Mouse (Mus musculus) neural tube, postnatal 0 days (tissue): ENCODE results near the gene Myom3. TPM values are rescaled to one million over a fixed set of nuclear protein-coding genes. Genes with fewer than 3 reads are reported as not detected.

Experiments used
- polyA plus RNA-seq: library from polyadenylated mRNA; unstranded; fragments of >200 nt; fragmentation: Nextera tagmentation; extraction: Ambion mirVana; gene quantifications from 2 replicates; pipeline ENCODE4 v1.2.1, GENCODE M21; 2015

Gene Myom3
- polyA plus RNA-seq, result 1.5 and 1.7 TPM in 2 replicates

DNA sequence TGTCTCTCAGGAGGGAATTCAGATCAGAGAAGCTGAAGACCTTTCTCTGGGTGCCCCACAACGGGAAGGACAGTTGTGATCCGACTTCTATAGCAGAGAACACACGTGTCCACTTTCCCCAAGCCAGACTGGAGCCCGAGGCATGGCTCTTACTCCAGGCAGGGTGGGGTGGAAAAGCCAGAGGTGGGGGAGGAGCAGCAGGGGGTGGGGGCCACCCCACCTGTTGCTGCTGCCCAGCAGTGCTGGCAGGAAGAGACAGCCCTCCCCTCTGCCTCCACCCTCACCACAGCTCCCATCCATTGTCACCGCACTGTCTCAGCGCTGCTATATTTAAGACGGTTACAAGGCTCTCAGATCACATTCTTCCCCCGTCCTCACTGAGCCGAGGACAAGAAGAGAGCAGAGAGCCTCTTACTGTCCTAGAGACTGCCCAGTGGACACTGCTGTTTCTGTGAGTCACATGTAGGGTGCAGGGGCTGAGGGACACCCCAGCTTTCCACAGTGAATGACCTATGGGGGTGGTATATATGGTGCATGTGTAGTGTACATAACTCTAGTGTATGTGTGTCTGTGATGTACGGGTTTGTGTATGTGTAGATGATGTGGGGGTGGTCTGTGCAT is at the start of gene Myom3:
Gene Myom3 (plus strand): TSS at position 360 of the 621 bp plus-strand sequence.

DNA sequence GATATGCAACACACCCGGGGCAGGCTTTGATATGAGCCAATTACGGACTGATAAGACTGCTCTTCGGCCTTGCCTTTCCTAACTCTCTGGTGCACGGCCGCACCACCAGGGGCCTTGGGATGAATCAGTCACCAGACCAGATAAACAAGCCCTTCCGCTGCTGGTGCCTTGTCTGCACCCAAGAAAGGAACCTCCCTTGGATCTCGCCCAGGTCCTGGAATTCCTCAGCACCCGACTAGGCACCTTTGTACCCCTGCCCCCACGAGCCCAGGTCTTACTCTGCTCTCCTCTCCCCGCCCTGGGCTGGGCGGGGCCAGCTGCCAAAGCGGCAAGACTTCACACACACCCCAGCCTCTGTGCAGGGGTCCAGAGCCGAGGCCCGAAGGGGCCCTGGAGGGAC is 31.7 kb upstream of the Myom3 start, which contains the start of gene Il22ra1:
Gene Il22ra1 (plus strand): TSS at position 356 of the 400 bp plus-strand sequence.

DNA sequence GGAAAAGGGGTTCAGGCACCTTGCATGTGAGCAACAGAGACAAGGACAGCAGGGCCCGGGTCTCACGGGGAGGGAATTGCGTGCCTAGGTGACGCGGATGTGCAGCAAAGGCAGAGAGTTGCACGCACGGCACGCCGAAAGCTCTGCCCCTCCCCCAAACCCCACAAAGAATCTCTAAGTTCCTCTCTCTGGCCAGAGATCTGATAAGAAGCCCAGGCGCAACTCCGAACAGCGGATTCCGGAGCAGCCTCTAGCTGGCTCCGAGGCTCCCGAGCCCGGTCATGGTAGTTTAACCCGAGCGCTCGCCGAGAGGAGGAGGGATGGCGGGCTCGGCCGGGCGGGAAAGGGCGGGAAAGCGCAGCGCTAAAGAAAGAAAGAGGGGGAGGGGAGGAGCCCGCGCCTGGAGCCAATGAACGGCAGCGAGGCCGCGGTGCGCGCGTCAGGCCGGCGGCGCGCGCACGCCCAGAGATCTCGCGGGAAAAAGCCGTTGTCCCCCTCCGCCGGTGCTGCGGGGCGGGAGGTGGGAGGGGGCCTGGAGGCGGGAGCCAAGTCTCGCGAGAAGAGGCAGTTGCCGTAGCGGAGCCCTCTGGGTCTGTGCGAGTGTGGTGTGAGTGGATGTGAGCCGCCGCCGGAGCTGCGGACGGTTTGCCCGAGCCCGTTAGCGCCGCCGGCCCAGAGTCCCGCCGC is 96.2 kb downstream of the Myom3 start, which contains the start of gene Srsf10:
Gene Srsf10 (plus strand): TSS at position 212 of the 687 bp plus-strand sequence.

Other genes with a start within 250 kb of the Myom3 start
- gene Grhl3, start 186.1 kb upstream of the Myom3 start, polyA plus RNA-seq, result 1.4 and 1.7 TPM in 2 replicates
- gene Ifnlr1, start 73.4 kb upstream of the Myom3 start, polyA plus RNA-seq, result 0.23 and 0.25 TPM in 2 replicates
- gene Il22ra1, start 31.5 kb upstream of the Myom3 start, polyA plus RNA-seq, result not detected in 2 replicates
- gene Srsf10, start 96.0 kb downstream of the Myom3 start, polyA plus RNA-seq, result 112 and 127 TPM in 2 replicates
- 82.2 and 88.6 TPM in 2 replicates for gene Pnrc2, start 114.1 kb downstream of the Myom3 start, polyA plus RNA-seq
- 0.06 and 0.14 TPM in 2 replicates for gene Cnr2, start 135.7 kb downstream of the Myom3 start, polyA plus RNA-seq
- gene Fuca1, start 161.0 kb downstream of the Myom3 start, polyA plus RNA-seq, result 85.6 and 109 TPM in 2 replicates
- gene Hmgcl, start 186.7 kb downstream of the Myom3 start, polyA plus RNA-seq, result 66.4 and 74.3 TPM in 2 replicates
- gene Gale, start 204.0 kb downstream of the Myom3 start, polyA plus RNA-seq, result 44.5 and 47.9 TPM in 2 replicates
- gene Lypla2, start 212.9 kb downstream of the Myom3 start, polyA plus RNA-seq, result 171 and 198 TPM in 2 replicates
- 89.3 and 92.2 TPM in 2 replicates for gene Pithd1, start 227.5 kb downstream of the Myom3 start, polyA plus RNA-seq